Mouse (Mus musculus) neural tube, embryonic 13.5 days (tissue): ENCODE data around the gene Atg2b. TPM values are rescaled to one million over a fixed set of nuclear protein-coding genes. Genes with fewer than 3 reads are reported as not detected.

Experiments
- ATAC-seq: fragments of 200-750 bp; cut with Nextera tagmentation; 2 replicates; pipeline ENCODE4 v1.8.0; 2017; ENCODE audit warnings: low read depth, mild to moderate bottlenecking, moderate TSS enrichment, moderate library complexity
- H3K27ac ChIP-seq: fragments of 300-500 bp; sonication (generic); replicated peaks from 2 replicates; pipeline ENCODE4 v1.5.1; 2015; ENCODE audit warnings: moderate library complexity, mild to moderate bottlenecking, inconsistent platforms
- H3K27me3 ChIP-seq: fragments of 300-500 bp; sonication (generic); 2 replicates; pipeline ENCODE4 v1.6.1; 2015; ENCODE audit warnings: mild to moderate bottlenecking, inconsistent platforms
- H3K36me3 ChIP-seq: fragments of 300-500 bp; sonication (generic); 2 replicates; pipeline ENCODE4 v1.6.1; 2015; ENCODE audit warnings: mild to moderate bottlenecking, inconsistent platforms
- H3K4me1 ChIP-seq: fragments of 300-500 bp; sonication (generic); replicated peaks from 2 replicates; pipeline ENCODE4 v1.6.1; 2015; ENCODE audit warnings: inconsistent platforms
- H3K4me2 ChIP-seq: fragments of 300-500 bp; sonication (generic); 2 replicates; pipeline ENCODE4 v1.6.1; 2015; ENCODE audit warnings: inconsistent platforms, mild to moderate bottlenecking, moderate library complexity
- H3K4me3 ChIP-seq: fragments of 300-500 bp; sonication (generic); 2 replicates; pipeline ENCODE4 v1.5.1; 2015; ENCODE audit warnings: mild to moderate bottlenecking, inconsistent platforms
- H3K9ac ChIP-seq: fragments of 300-500 bp; sonication (generic); 2 replicates; pipeline ENCODE4 v1.6.1; 2015; ENCODE audit warnings: moderate library complexity, mild to moderate bottlenecking, inconsistent platforms
- H3K9me3 ChIP-seq: fragments of 300-500 bp; sonication (generic); 2 replicates; pipeline ENCODE4 v1.6.1; 2016; ENCODE audit warnings: inconsistent platforms
- WGBS: fragments of 180-500 bp; shearing (Covaris S2); methylation state at CpG from one replicate; pipeline ENCODE4 v1.1.7; 2015; 5-methylcytosine and 5-hydroxymethylcytosine counted together
- polyA plus RNA-seq: library from polyadenylated mRNA; unstranded; fragments of >200 nt; fragmentation: Nextera tagmentation; extraction: Ambion mirVana; gene quantifications from 2 replicates; pipeline ENCODE4 v1.2.1, GENCODE M21; 2015

Atg2b gene
- polyA plus RNA-seq, 1 experiment from 2014 or later: 13.9 TPM

DNA sequence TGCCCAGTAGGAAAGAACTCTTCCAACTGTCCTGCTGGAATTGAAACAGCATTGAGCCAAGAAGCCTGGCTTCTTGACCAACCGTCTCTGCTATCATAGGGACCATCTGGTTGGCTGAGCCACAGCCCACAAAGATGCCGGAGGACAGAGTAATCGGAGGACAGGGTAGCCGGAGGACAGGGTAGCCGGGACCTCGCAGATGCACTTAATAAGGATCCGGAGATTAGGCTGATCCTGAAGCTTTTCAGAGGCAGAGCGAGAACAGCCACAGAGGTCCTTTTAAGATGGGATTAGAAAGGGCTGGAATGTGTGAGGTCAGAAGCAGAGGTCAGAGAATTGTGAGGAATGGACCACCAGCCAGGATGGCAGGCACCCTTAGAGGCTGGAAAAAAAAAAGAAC lies 79.8 kb downstream of the Atg2b start:
- Histone ChIP-seq H3K4me1 (0 out of 2 replicates have a peak, but pooled peaks cover 3% of the 10 kb centered on the region), H3K9me3 (no peaks in the 10 kb centered on the region), H3K4me3 (no peak overlapping the region), H3K36me3 (no peaks in the 10 kb centered on the region), H3K9ac (no peak overlapping the region), H3K27me3 (no peaks in the 10 kb centered on the region), H3K4me2 (no peak overlapping the region), H3K27ac (no peak overlapping the region)
- ATAC-seq: no peak
- 39% methylated on average over 8 of the region's 8 CpGs for WGBS

DNA sequence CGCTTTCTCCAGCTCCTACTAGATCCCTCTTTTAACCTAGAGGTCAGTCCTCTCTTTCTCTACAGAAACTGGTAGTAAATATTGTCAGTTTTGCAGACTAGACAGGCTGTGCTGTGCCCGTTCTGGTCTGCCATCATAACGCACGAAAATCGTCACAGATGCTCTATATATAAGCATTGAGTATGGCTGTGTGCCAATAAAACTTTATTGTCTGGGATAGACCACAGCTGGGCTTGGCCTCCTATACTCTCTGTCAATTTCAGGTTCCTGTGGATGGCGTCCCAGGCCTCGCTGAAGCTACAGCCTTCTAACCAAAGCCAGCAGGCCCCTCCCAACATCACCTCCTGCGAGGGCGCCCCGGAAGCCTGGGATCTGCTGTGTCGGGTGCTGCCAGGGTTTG lies 81.1 kb downstream of the Atg2b start:
- Histone ChIP-seq H3K4me3 (no peak overlapping the region), H3K27me3 (no peaks in the 10 kb centered on the region), H3K4me2 (no peak overlapping the region), H3K9me3 (no peaks in the 10 kb centered on the region), H3K9ac (no peak overlapping the region), H3K36me3 (no peaks in the 10 kb centered on the region), H3K4me1 (peaks cover 8% of the 10 kb centered on the region; the same call in 1 of the 2 replicates), H3K27ac (no peak overlapping the region)
- no peak for ATAC-seq
- WGBS: 87% methylated on average over 11 of the region's 11 CpGs

DNA sequence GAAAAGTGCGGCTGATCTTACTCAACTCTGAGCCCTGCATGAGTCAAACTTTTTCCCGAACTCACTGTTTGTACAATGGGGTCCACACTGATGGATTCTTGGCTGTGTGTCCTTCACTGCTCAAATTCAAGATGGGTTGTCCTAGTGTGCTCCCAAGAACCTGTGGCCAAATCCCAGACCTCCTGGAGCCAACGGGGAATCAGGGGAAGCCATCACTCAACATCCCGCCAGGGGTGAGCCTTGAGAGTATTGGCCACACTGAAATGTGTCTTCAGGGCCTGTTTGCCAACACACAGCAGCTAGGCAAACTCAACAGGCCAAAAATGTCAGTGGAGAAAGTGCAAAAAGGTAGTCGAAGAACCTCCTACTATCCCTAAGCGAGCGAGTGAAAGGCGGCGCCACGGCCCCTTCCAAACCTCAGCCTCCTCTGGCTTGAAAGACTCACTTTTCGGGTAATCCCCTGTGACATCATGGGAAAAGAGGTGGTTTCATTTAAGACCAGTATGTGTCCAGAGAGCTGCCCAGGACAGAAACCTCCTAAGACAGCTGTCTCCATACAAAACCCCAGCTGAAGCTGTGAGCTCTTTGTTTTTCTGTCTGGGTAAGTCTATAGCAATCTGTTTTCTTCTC lies 82.3 kb downstream of the Atg2b start, which contains the start of gene Bdkrb1:
TSS of gene Bdkrb1 (plus strand) at position 505 of the 630 bp plus-strand sequence.
- peaks cover 10% of the 10 kb centered on the region; the same call in 1 of the 2 replicates for H3K4me1 ChIP-seq
- H3K36me3 ChIP-seq: no peaks in the 10 kb centered on the region
- no peak within 1 kb of the TSS for H3K9ac ChIP-seq
- H3K4me3 ChIP-seq: no peak within 1 kb of the TSS
- no peak within 1 kb of the TSS for H3K4me2 ChIP-seq
- H3K9me3 ChIP-seq: no peaks in the 10 kb centered on the region
- ATAC-seq: no peak
- WGBS: 91% methylated on average over 11 of the region's 11 CpGs
- H3K27me3 ChIP-seq: no peaks in the 10 kb centered on the region
- H3K27ac ChIP-seq: no peak within 1 kb of the TSS; the same call in 1 of the 2 replicates

DNA sequence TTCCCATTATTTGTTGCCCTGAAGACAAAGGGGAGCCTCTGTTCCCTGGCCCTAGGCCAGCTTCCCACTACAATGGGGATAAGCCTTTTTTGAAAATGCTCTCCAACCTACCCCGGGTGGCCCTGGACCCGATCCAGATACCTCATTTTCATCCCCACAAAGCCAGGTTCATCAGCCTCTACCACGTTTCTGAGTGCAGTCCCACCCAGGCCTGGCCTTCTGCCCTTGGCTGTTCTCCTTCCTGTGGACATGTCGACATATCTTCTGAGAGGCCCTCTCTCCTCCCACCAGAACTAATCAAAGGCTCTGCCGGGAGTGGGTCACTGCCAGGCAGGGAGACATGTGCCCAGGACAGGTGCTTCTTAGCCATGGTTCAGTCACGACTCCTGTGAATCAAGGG lies 83.4 kb downstream of the Atg2b start:
- 0 out of 2 replicates have a peak, but pooled peaks have one; percentile 26 for ATAC-seq

DNA sequence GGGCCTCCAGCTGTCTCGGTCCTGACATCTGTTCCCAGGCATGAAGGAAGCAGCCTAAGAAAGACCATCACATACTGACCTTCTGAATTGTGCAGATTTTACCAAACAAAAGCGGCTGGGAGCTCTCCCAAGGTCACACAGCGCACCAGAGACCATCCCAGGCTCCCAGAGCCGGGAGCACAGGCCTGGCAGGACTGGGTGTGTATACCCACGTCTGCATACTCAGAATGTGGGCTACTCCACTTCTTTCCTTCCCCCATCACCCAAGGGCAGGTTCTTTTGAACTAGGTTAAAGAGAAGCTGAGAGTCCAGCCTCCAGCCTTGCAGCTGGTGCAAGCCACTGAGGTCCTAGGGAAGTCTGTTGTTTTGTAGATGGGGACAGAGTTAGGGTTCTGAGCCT lies 85.9 kb downstream of the Atg2b start:
- Histone ChIP-seq H3K4me1 (peaks cover 7% of the 10 kb centered on the region; the same call in 1 of the 2 replicates), H3K4me3 (no peak overlapping the region), H3K4me2 (no peak overlapping the region), H3K9me3 (no peaks in the 10 kb centered on the region), H3K27me3 (no peaks in the 10 kb centered on the region), H3K36me3 (no peaks in the 10 kb centered on the region), H3K27ac (no peak overlapping the region), H3K9ac (no peak overlapping the region)
- 60% methylated on average over 5 of the region's 5 CpGs for WGBS
- ATAC-seq: no peak

More for the DNA sequence above, 83.4 kb downstream of the Atg2b start:
- Histone ChIP-seq H3K9me3 (no peaks in the 10 kb centered on the region), H3K4me3 (no peak overlapping the region), H3K27ac (no peak overlapping the region), H3K4me2 (no peak overlapping the region), H3K36me3 (no peaks in the 10 kb centered on the region), H3K4me1 (peaks cover 10% of the 10 kb centered on the region; the same call in 1 of the 2 replicates), H3K9ac (no peak overlapping the region), H3K27me3 (no peaks in the 10 kb centered on the region)
- 49% methylated on average over 6 of the region's 6 CpGs for WGBS

DNA sequence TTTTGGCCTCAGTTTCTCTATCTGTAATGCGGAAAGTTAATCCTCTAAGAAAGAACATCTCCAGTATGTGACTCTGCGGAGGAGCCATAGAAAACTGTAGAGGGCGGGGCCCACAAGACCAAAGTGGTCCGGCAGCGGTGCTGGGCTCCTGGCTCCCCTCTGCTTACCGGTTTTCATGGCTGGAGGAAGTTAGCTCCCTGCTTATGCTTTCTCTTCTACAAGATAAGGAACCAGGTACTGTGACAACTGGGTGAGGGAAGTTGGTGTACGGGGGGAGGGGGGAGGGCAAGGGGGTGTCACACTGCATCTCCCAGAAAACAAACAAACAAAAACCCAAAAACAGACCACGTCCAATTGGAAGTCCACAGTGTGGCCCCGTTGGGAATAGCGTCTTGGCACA lies 86.5 kb downstream of the Atg2b start:
- Histone ChIP-seq H3K4me1 (peaks cover 7% of the 10 kb centered on the region; the same call in 1 of the 2 replicates), H3K27ac (no peak overlapping the region), H3K9ac (no peak overlapping the region), H3K4me3 (no peak overlapping the region), H3K36me3 (no peaks in the 10 kb centered on the region), H3K4me2 (no peak overlapping the region), H3K27me3 (no peaks in the 10 kb centered on the region), H3K9me3 (no peaks in the 10 kb centered on the region)
- 86% methylated on average over 10 of the region's 10 CpGs for WGBS
- ATAC-seq: no peak

DNA sequence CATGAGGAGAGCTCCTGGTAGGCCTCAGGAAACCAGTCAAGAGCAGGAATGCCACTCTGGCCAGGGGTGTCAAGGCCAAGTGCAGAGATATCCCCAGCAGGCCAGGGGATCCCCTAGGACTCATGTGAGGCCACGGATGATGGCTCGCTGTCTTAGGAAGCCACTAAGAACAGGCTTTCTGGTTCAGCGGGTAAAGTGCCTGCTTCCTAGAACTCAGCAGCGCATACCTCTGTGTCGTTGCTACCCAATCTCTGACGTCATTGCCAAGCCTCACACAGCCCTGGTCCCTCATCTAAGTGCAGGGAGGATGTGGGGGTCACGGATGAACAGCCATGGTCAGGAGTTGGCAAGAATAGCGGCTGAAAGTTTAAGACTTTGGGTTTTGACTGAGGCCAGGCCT lies 87.9 kb downstream of the Atg2b start:
- peaks cover 7% of the 10 kb centered on the region; the same call in 1 of the 2 replicates for H3K4me1 ChIP-seq
- no peak overlapping the region for H3K4me3 ChIP-seq
- H3K9me3 ChIP-seq: no peaks in the 10 kb centered on the region
- no peak overlapping the region for H3K9ac ChIP-seq
- ATAC-seq: no peak
- H3K4me2 ChIP-seq: no peak overlapping the region
- no peak overlapping the region for H3K27ac ChIP-seq
- WGBS: 90% methylated on average over 8 of the region's 8 CpGs
- no peaks in the 10 kb centered on the region for H3K27me3 ChIP-seq
- H3K36me3 ChIP-seq: no peaks in the 10 kb centered on the region

DNA sequence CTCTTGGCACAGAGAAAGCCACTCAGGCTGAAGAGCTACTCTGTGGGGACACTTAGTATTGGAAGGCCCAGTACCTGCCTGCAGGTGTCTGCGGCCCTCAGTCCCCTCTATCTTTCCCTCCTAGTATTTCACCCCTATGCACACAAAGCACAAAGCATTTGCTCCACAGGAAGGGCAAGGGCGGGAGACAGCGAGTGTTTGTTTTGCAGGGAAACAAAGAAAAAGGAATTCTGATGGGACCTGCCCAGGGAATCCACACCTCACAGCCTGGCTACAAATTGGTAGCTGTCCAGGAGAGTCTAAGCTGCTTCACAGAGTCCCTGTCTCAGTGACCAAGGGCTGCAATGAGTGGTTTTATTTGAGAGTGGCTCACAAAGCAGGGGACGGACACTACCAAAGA lies 91.5 kb downstream of the Atg2b start:
- H3K36me3 ChIP-seq: no peaks in the 10 kb centered on the region
- WGBS: 60% methylated on average over 4 of the region's 4 CpGs
- H3K4me3 ChIP-seq: no peak overlapping the region
- no peaks in the 10 kb centered on the region; the same call in 1 of the 2 replicates for H3K4me1 ChIP-seq
- no peak overlapping the region for H3K9ac ChIP-seq
- no peaks in the 10 kb centered on the region for H3K9me3 ChIP-seq
- no peak for ATAC-seq
- H3K4me2 ChIP-seq: no peak overlapping the region
- no peak overlapping the region for H3K27ac ChIP-seq
- no peaks in the 10 kb centered on the region for H3K27me3 ChIP-seq

DNA sequence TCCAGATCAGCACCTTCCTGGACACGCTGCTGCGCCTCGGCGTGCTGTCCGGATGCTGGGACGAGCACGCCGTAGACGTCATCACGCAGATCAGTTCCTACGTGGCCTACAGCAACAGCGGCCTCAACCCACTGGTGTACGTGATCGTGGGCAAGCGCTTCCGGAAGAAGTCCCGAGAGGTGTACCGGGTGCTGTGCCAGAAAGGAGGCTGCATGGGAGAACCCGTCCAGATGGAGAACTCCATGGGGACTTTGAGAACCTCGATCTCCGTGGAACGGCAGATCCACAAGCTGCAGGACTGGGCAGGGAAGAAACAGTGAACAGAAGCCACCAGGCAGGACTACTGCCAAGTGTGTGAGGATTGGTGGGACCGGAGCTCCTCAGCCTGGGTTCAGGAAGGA lies 92.7 kb downstream of the Atg2b start:
- 92% methylated on average over 23 of the region's 23 CpGs for WGBS
- Histone ChIP-seq H3K27me3 (no peaks in the 10 kb centered on the region), H3K4me3 (no peak overlapping the region), H3K27ac (no peak overlapping the region), H3K9ac (no peak overlapping the region), H3K36me3 (no peaks in the 10 kb centered on the region), H3K4me1 (no peaks in the 10 kb centered on the region; the same call in 1 of the 2 replicates), H3K4me2 (no peak overlapping the region), H3K9me3 (no peaks in the 10 kb centered on the region)
- no peak for ATAC-seq

DNA sequence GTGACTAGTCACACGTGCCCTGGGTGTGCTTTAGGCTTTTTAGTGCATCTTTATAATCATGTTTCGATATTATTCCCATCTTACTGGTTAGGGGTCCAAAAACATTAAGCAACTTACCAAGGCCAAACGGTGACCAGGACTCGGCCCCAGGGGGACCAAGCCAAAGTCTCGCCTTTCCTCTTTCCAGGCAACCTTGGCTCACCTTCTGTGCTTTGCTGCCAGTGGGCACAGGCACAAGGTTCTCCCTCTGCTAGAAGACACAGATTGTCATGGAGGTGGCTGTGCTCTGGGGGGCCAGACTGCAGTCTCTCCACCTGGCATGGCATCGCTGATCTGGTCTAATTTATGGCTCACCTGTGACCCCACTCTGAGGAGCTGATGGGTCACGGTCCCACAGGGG lies 94.2 kb downstream of the Atg2b start:
- Histone ChIP-seq H3K36me3 (no peaks in the 10 kb centered on the region), H3K27ac (no peak overlapping the region), H3K4me1 (no peaks in the 10 kb centered on the region; the same call in 1 of the 2 replicates), H3K9me3 (no peaks in the 10 kb centered on the region), H3K27me3 (no peaks in the 10 kb centered on the region), H3K4me2 (no peak overlapping the region), H3K4me3 (no peak overlapping the region), H3K9ac (no peak overlapping the region)
- 81% methylated on average over 7 of the region's 7 CpGs for WGBS
- no peak for ATAC-seq

DNA sequence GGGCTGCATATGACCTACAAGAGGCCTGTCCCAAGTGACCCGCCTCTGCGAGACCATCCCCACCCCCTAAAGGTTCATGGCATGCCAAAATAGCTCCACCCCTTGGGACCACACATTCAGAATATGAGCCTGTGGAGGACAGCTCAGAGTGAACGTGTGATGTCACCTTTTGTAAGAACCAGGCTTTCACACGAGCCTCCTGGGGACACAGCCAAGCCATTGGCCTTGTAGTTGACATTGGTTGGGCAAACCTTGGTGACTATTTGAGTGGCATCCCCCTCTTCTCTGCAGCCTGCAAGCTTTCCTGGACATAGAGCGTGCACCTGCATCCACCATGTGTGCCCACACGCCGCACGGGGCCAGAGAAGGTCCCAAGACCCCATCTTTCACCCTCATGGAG lies 97.5 kb downstream of the Atg2b start:
- Histone ChIP-seq H3K27ac (no peak overlapping the region), H3K4me3 (no peak overlapping the region), H3K9me3 (no peaks in the 10 kb centered on the region), H3K9ac (no peak overlapping the region), H3K36me3 (no peaks in the 10 kb centered on the region), H3K4me1 (peaks cover 15% of the 10 kb centered on the region), H3K4me2 (no peak overlapping the region), H3K27me3 (no peaks in the 10 kb centered on the region)
- WGBS: 86% methylated on average over 8 of the region's 8 CpGs
- no peak for ATAC-seq

DNA sequence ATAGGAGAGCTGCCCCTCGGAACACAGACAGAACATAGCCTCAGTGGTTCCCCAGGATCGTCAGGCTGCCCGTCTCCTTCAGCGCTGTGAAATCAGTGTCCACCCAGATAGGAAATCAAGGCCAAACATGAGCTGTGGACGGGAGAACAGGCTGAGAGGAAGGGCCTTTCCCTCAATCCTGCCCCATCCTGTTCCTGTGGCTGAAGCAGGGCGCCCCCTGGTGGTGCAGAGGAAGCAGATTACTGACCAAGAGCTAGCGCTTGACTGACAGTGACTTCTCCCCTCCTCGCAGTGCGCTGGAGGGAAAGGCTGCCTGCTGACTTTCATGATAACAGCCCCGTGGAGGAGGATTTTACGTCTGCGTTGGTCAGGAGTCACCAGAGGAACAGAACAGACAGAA lies 100.2 kb downstream of the Atg2b start:
- no peak for ATAC-seq
- no peaks in the 10 kb centered on the region for H3K27me3 ChIP-seq
- no peaks in the 10 kb centered on the region for H3K36me3 ChIP-seq
- no peak overlapping the region for H3K27ac ChIP-seq
- H3K4me2 ChIP-seq: no peak overlapping the region
- no peaks in the 10 kb centered on the region for H3K9me3 ChIP-seq
- H3K4me1 ChIP-seq: peaks cover 19% of the 10 kb centered on the region
- no peak overlapping the region for H3K4me3 ChIP-seq
- H3K9ac ChIP-seq: no peak overlapping the region
- WGBS: 19% methylated on average over 12 of the region's 12 CpGs

DNA sequence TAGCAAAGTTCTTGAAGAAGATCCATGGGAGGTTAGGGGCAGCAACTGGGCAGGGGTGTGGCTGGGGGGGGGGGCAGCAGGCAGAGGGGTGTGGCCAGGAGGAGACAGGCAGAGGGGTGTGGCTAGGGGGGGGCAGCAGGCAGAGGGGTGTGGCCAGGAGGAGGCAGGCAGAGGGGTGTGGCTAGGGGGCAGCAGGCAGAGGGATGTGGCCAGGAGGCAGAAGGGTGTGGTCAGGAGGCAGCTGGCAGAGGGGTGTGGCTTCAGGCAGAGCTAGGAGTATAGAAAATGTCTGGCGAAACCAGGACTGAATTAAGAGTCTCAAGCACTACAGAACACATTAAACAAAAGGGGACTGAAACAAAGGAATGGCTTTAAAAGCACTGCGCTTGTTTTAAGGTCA lies 101.5 kb downstream of the Atg2b start:
- peaks cover 19% of the 10 kb centered on the region for H3K4me1 ChIP-seq
- H3K4me2 ChIP-seq: no peak overlapping the region
- no peak overlapping the region for H3K4me3 ChIP-seq
- H3K36me3 ChIP-seq: no peaks in the 10 kb centered on the region
- ATAC-seq: no peak
- no peaks in the 10 kb centered on the region for H3K9me3 ChIP-seq
- 11% methylated on average over 2 of the region's 2 CpGs for WGBS
- H3K9ac ChIP-seq: no peak overlapping the region
- no peak overlapping the region for H3K27ac ChIP-seq
- H3K27me3 ChIP-seq: no peaks in the 10 kb centered on the region
